Mouse (Mus musculus) heart, adult 9 months (tissue): ENCODE measurements around the gene Tgfb2.

Source experiments
- DNase-seq, 2 experiments: peaks; one replicate each; pipeline ENCODE4 v3.0.0; 2022; ENCODE audit warnings: low spot score in 2 of 2

Gene Tgfb2

DNA sequence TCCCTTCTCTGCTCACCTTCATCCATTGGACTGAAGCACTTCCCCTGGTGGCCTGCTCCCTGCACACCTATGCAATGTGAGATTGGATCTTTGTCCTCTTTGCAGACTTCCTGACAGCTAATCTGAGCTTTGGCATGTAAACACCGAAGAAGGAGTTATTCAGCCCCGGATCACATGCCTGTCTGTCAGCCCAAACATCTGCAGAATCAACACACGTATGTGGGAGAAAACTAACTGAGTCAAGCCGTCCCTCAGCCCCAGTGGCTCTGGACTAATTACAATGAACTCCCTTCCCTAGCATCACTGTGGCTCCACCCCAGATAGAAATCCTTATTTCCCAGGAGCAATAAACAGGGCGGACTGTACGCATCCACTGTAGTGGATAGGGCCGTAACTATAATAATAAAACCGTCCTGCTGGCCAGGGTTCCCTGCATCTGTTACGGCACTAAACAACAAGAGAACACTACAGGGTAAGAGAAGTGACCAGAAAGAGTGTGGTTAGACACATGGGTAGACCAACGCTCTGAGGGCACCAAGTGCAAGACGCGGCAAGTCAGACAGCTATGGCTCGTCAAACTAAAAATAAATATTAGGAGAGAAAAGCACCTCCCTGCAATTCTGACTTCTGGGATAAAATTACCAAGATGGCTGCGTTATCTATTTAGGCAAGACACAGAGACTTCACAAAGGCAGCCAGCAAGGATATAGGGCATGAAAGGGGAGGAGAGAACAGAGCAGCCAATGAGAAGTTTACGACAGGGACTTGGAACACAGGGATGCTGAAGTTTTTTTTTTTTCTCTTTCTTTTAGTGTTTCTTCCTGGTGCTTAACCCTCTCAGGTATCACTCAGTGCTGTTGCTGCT is 3.2 kb downstream of the Tgfb2 start:
- peak; percentile 47 to 49 for DNase-seq

DNA sequence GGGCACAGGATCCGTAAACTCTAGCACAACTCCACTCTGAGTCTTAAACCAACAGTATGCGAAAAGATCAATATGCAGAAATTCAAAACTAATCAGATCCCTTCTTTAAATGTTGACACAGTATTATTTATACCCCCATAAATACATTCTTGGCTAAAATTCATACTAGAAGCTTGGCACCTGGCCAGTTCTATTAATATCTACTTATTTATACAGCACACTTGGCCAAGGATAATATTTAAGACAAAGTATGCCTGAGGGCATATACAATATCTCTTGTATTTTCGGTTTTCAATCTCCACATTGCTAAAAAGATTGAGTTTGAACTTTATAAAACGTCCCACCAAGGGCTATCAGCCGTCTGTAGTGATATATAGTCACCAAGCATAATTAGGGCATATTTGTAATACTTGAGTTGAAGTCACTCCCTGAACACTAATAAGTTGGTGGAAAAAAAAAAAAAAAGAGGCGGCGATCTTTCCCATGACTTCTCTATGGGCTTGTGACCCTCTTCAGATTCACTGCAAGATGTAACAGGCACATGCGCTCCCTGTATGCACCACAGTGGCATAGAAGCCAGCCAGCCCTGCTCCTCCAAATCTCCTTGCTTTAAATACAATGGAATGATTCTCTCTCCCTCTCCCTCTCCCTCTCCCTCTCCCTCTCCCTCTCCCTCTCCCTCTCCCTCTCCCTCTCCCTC is 4.4 kb downstream of the Tgfb2 start:
- DNase-seq = no peak

DNA sequence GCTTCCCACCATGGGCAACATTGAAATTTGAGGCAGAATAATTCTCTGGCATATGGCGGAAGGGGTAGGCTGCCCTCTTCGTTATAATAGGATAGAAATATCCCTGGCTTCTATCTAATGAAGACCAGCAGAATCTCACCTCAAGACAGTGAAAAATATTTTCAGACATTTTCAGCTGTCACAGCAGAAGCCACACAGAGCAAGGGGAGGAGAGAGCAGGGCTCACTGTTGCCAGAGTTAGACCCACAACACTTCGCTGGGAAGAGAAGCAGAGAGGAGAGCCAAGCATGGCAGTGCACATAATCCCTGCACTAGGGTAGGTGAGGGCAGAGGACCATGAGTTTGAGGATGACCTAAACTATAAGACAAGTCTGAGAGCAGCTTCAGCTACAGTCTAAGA is 5.3 kb downstream of the Tgfb2 start:
- DNase-seq = no peak

DNA sequence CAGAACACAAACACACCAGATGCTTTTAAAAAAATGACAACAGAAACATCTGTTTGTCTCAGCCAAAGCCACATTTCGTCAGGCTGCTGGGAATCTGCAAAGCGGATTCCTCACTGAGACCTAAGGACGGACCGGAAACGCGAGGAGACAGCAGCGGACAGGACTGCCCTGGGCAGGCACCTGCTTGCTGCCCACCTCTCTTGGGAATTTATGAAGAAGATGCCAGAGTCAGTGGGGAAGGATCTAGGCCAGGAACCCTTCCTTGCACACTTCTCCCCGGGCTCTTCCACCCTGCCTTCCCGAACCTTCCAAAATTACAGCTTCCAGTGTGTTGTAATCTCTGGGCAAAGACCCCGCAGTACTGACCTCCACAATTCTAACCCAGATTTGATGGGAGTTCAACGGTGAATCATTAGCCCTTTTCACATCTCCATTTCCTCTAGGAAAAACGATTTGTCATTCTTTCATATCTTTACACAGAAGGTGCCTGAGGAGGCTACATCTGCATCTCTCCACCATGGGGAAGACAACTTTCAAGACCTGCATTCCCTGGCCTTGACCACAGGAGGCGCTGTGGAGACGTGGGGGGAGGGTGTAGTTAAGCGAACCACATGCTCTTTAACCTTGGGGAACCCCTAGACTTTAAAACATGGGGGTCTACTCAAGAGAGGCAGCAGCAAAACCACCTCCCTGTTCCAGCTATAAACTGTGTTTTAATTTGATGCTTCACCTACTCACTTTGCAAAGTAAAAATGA is 7.0 kb downstream of the Tgfb2 start:
- peak in 1 of 2 experiments; percentile 38 for DNase-seq

DNA sequence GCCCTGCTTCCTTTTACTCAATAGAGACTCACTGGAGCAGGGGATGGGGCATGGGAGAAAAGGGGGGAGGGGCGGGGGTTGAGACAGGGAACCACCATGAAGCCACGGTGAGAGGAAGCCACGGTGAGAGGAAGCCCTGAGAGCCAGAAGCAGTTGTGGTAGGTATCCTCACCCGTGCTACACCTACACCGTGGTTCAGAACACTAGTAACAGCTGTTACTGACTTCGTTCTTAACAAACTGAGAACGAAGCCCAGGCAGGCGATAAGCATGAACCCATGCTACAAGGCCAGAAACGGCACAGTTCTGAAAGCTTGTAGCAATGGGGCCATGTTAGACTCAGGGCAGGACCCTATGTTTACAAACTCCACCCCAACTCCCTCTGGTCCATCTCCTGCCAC is 9.6 kb downstream of the Tgfb2 start:
- no peak for DNase-seq

DNA sequence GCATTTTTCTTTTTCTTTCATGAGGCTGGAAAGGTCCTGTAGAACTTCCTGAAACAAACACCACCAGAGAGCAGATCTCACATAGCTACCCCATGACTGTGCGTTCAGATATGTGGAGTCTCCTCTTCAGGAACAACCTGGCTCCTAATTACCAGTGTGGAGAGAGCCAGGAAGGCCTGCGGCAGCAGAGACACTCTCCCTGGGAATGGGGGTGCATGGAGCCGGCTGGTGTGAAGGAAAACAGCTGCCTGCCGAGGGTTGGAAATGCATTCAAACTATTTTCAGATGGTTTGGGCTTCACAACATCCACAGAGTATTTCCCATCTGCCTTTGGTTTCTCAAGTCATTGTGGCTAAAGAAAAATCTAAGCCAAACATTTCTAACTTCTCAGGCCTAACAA is 10.4 kb downstream of the Tgfb2 start:
- DNase-seq = peak; percentile 59 to 67

DNA sequence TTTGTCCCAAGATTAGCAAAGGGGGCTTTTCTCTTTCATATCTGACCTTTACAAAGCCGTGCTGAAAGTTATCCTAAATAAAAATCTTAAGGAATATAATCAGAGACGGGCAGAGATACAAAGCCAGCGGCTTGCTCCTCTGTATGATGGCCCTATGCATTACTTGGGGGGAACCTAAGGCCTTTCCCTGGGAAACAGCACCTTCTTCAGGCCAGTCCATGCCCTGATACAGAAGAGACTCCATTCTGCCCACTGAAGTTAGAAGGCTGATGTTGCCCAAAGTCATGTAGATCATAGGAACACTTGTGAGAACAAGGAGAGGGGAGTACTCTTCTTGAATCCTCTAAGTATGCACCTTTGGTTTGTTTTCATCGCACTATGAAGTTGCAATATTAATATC is 13.4 kb downstream of the Tgfb2 start:
- DNase-seq = no peak

DNA sequence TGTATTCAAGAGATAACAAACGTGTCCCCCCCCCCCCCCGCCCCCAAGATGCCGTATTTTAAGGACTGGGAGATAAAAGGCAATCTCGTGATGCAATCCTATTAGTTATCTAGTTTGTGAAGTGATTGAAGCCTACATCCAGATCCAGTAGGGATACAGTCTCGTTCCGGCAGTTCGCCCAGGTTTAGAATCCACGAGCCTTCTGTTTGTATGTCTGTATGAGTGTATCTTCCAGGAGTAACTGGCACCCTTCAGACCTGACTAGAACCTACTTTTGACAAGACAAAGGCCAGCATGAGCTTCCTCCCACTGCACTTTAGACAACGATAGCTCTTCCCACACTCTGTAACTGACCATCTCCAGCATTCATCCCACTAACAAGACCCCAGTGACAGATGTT is 14.1 kb downstream of the Tgfb2 start:
- DNase-seq = no peak

DNA sequence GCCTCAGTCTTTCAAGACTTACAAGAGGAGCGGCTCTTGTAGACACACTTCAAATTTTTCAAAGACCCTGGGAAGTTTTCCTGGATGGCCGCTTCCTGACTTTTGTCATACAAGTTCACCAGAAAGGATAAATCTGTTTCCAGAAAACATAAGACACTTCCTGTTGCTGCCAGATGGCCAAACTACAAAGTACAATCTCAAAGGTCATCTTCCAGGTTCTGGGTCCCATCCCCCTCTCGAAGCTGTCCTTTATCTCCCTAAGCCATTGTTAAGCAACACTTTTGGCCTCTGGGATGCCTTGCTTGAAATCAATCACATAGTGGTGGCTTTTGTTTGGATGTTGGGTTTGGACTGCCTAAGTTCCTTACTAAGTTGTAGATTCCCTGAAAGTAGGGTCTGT is 21.7 kb downstream of the Tgfb2 start:
- no peak for DNase-seq

DNA sequence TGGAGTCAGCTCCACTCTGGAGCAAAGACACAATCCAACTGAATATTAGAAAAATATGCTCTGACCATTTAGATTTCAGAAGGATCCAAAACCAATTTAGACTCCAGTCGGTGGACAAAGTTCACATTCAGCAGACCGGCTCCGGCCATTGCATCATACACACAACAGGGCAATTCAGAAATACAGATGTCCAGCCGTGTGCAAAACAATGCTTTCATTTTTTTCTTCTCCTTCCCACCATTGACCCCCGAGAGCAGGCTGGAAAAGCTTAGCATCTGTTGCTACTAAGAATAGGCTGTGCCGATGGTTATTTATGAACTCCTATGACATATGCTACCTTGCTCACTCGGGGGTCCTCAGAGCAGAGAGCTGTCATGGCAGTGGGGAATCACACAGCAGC is 23.2 kb downstream of the Tgfb2 start:
- DNase-seq = no peak

DNA sequence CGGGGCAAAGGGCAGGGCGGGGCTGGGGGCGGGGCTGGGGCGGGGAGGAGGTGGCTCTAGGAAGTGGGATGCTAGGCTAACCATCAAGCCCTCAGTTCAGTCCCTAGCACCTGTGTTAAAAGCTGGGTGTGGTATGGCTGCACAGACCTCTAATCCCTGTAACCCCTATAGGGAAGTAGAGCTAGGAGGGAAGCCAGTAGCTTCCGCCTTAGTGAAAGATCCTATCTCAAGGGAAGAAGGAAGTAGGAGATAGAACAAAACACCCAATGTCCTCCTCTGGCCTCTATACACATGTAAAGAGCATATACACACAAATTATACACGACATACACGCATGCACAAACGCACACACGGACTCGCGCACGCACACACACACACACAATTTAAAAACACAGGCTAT is 28.2 kb downstream of the Tgfb2 start:
- DNase-seq = no peak

DNA sequence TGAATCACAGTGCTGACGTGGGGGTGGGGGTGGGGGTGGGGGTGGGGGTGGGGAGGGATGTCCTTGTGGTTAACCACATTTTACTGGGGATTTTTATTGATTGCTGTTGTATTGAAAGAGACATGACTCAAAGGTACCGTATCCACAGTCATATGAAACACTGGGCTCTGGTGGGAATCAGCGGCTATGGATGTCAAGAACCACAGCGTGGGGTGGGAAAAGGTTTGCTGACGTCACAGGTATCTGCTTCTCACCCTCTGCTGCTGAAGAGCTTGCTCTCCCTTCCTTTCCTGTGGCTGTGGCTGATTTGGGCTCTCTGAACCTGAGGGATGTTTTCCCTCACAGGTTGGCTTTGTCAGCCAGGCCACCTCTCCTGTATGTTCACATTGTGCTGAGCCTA is 29.6 kb downstream of the Tgfb2 start:
- no peak for DNase-seq

DNA sequence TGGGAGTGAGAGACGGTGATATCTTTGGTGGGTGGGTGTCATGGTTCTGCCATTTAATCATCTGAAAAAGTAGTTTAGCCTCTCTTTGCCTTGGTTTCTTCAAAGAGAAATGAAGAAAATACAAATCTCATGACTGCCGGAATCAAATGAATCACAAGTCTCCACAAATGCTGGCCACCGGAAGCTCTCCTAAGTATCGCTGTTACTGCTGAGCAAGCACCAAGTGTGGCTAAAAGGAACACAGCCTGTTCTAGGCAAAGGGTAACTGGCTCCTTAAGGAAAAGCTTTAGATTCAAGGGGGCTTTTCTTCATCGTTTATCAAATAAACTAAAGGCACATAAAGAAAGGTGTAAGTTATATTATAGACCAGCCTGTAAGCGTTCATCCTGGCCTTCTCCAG is 30.5 kb downstream of the Tgfb2 start:
- DNase-seq = no peak

DNA sequence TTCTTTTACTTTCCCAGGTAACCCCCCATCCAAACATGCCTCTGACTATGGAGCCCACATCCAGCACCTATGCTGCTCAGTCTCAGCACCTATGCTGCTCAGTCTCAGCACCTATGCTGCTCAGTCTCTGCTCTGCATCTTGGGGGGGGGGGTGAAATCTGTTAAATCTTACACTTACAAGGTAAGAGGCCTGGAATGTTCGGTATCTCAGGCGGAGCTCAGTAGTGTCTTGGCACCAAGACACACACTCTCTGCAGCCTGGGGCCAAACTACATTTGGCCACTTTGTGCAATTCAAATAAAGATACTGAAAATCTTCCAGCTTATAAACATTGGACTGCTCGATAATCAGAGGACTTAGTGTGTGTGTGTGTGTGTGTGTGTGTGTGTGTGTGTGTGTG is 31.2 kb downstream of the Tgfb2 start:
- no peak for DNase-seq

DNA sequence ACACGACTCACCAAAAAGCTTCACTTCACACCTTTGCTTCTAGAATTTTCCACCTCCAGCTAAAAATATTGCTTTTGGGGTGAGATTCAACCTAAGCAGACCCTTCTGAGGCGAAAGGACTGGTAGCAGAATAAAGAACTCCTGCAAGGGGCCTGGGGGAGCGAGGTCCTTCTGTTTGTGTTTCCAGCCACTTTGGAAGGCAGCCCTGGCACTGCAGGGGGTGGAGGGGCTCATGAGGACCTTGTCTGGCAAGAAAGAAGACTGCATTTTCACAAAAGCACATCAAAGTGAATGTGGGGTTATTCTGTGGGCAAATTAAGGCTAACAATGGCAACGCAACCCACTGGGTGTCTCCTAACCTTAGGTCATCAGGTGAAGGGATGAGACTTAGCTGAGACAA is 32.6 kb downstream of the Tgfb2 start:
- DNase-seq = no peak

DNA sequence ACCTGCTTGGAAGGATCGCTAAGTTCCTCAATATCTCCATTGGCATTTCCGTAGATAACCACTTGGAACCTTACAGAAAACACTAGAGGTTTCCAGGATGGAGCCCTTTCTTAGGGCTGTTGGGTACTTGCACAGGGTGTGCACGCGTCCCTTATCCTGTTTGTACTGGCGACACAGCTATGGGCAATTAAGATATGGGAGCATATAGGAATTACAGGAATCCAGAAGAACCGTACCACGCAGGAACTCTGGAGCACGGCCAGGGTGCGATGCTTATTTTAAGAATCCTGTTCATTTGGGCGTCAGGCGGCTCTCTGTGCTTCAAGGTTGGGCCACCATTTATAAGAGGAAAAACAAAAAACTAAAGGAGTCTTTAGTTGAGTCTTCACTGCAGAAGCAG is 42.4 kb downstream of the Tgfb2 start:
- DNase-seq = no peak

DNA sequence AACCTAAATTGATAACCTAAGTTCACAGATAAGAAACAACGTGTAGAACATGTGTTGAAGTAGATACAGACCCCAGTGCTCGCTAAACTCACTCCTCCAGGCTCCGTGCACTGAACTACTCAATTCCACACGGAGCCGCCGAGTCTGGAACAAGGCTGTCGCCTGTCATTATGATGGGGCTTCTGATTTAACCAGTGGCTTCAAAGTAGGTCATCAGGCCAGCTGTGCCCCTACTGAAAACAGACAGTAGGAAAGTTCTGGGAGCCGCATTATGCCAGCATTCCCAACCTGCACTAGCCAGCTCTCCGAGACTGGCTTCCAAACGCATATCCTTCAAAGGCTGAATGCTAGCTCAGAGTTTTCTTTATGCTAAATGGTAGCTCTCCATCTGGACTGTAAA is 42.8 kb downstream of the Tgfb2 start:
- no peak for DNase-seq

DNA sequence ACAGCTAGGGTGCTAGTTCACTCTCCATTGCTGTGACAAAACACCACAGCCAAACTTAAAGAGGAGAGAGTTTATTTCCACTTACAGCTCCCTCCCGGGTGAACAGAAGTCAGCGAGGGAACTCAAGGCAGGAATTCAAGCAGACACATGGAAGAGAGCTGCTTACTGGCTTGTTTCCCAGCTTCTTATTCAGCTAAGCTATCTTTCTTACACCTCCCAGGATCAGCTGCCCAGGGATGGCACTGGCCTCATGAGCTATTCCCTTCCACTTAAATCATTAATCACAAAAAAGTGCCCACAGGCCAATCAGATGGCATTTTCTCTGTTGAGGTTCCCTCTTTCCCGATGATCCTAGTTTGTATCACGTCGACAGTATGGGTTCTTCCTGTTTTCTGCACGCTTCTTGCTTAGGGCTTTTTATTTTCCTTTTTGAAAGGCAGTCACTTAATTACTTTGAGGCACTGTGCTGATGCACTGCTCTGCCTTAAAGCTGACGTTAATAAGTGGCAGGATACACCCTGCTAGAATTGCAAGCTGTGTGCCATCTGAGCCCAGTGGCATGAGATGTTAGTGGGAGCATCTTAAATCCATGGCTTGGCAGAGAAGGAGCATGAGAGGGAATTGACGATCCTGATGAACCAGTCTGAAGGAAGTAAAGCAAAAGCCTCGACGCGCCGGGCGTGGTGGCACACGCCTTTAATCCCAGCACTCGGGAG is 44.4 kb downstream of the Tgfb2 start:
- no peak for DNase-seq

DNA sequence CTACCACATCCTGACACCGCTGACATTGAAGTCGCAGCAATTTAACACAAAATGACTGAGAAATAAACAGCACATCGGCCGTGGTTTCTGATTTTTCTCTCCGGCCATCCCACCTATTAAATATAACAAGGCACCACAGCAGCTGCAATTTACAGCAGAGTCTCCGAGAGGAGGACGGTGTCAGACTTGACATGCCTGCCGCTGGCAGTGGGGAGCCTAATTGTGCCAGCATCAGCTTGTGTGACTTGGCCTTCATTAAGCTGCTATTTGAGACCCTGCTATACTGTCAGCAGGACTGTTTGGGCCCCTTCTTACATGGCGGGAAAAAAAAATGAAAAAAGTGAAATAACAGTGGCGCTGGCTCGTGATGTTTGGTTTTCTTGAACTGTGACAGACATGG is 47.0 kb downstream of the Tgfb2 start:
- no peak for DNase-seq

DNA sequence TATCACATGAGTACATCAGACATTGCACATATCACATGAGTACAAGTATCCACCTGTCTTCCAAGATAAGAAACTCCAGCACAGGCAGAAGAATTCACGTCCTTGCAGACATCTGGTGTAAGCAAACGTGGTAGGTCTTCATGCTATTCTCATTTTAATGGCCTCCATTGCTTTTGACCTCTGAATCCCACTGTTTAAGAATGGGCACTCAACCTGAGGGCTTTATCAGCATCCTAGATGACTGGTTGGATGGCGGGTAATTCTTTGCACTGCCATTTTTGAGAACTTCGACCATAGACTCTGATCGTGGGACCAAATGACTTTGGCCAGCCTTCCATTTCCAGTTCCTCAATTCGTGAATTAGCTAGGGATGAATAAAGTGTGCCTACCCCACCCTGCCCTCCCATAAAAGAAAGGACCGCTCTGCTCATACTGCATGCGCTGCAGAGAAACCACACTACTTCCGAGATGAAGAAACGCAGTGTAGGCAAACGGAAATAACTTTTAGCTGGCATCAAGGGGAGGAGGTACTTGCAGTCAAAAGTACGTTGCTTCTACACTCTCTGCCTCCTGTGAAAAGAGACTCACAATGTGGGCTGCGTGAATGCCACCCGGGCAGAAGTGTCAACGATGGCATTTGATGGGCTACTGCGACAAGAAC is 48.1 kb downstream of the Tgfb2 start:
- DNase-seq = no peak

DNA sequence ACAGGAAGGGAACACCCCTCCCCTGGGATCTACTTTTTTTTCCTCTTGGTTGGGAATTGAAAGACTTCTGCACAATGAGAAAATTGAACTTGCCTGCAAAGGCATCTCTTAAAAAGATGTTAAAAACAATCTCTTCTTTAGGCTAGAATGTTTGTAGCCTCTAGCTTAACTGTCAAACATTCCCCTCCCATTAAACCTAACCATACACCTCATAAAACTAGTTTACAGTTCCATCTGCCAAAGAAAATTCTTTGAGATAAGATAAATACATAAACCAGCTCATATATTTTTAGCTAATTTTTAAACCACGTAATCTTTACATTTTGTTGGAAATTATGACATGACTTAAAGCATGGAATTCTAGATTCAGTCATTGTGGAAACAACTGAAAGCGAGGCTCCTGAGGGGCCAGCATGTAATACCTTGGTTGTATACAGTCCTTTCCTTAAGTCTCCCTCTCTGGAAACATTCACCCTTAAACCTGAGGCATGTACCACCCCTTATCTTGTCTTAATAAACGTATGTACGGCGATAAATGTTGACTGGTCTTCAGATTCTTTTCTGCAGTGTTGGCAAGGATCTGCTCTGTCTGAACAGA is 49.0 kb downstream of the Tgfb2 start:
- DNase-seq = no peak
